In the genomic region with DNA sequence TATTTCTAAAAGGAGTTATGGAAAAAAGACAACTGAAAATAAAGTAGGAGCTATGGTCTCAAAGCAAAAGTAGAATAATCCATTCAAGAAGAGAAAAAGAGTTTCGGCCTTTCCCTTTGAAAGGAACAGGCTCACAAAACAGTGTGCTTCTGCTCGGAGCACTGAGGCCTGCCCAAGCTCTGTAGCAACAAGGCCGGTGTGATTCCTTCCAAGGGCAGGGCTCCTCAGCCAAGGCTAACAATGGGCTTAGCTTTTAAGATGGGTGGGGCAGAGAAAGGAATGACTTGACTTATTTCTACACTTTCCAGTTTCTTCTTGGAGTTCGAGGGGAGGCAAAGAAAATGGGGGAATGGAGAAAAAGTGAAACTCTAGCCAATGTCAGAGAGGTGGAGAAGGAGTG, we compare ENCODE assay signal across 26 mouse cellular contexts.
A peak's percentile ranks its signal among the peaks of the same experiment; 100 is the strongest.
DNase-seq lines count a peak whose midpoint lies in the region; ATAC-seq and TF ChIP-seq lines count a peak whose summit lies in the region.
"Had no signal": no experiment of that assay in that cellular context is flagged by ENCODE, and none has a peak within 500 bp of the region (broad histone marks: within the 10 kb centered on the region; RNA-seq: fewer than 3 reads in every experiment).

No protein-coding gene starts in this region.

- H3K27me3 ChIP-seq in intestine, embryonic 16.5 days (replicated peaks; ENCODE audit: control insufficient read depth, insufficient read depth, low read length): no peaks in the 10 kb centered on the region
- H3K27me3 ChIP-seq: embryonic facial prominence, embryonic 13.5 days; embryonic facial prominence, embryonic 15.5 days; forebrain, embryonic 12.5 days had no signal

- peaks cover 3 to 5% of the 10 kb centered on the region in 2 experiments; a peak in 3 of 4 replicates for H3K4me1 ChIP-seq in ES-E14 (ENCODE audit: control insufficient read depth in 2 of 2, insufficient read depth in 2 of 2, low read length in 2 of 2, poor library complexity in 1 of 2)
- H3K4me1 ChIP-seq in intestine, embryonic 16.5 days (ENCODE audit: control insufficient read depth, insufficient read depth, low read length): no peaks in the 10 kb centered on the region
- H3K4me1 ChIP-seq: embryonic facial prominence, embryonic 15.5 days had no signal

- no peak overlapping the region for H3K9ac ChIP-seq in ES-E14 (ENCODE audit: insufficient read depth, low read depth, low read length, poor library complexity, severe bottlenecking)
- no peak overlapping the region for H3K9ac ChIP-seq in intestine, embryonic 16.5 days (ENCODE audit: low read depth, low read length)
- H3K9ac ChIP-seq: embryonic facial prominence, embryonic 13.5 days; embryonic facial prominence, embryonic 15.5 days; forebrain, embryonic 12.5 days had no signal

- in situ Hi-C loops in ES-E14 (cut with MboI; ENCODE audit: low sequenced_read_pairs in 2 of 2, unreplicated experiment in 2 of 2): no loop called here

- ATAC-seq in intestine, embryonic 16.5 days: no peak
- ATAC-seq: activated CD4-positive, CD25-positive, alpha-beta regulatory T cell, adult 4 months; CD4-positive, CD25-positive, alpha-beta regulatory T cell, adult 4 months; forebrain, embryonic 14.5 days; forebrain, embryonic 16.5 days had no signal

- no peak overlapping the region for H3K4me2 ChIP-seq in intestine, embryonic 16.5 days (ENCODE audit: low read depth, low read length)
- H3K4me2 ChIP-seq: embryonic facial prominence, embryonic 13.5 days; embryonic facial prominence, embryonic 15.5 days; forebrain, embryonic 12.5 days had no signal

- 86% methylated on average over 4 of the region's 4 CpGs for WGBS in intestine, embryonic 16.5 days

- DNase-seq in heart, adult 11 months: peak; percentile 19
- DNase-seq in heart, adult 18-20 months: no peak
- DNase-seq in ES-E14 (ENCODE audit: low read depth, low spot score) (peak; percentile 30), WW6 (ENCODE audit: low read depth, low spot score) (peak; percentile 16)
- DNase-seq in gastrocnemius, postnatal 14 days: no peak
- DNase-seq in thymus, postnatal 0 days (ENCODE audit: low spot score): no peak
- DNase-seq: adrenal gland, adult 8-10 months; adrenal gland, postnatal 14 days; adrenal gland, postnatal 36 days; B cell, adult 2 months; cerebellum, adult 18-20 months; cerebellum, adult 8-10 months; cerebellum, adult 9-11 months; cerebellum, postnatal 14 days; cerebellum, postnatal 36 days; embryo, embryonic 11 days had no signal

- H3K9me3 ChIP-seq in ES-E14 (ENCODE audit: control insufficient read depth, insufficient read depth, low read depth, low read length): no peaks in the 10 kb centered on the region
- H3K9me3 ChIP-seq in intestine, embryonic 16.5 days (ENCODE audit: control insufficient read depth, low read length): no peaks in the 10 kb centered on the region
- H3K9me3 ChIP-seq: embryonic facial prominence, embryonic 13.5 days; embryonic facial prominence, embryonic 15.5 days; forebrain, embryonic 10.5 days; forebrain, embryonic 12.5 days had no signal

- intact Hi-C loops in gastrocnemius, postnatal 14 days (cut with DNase I; ENCODE audit: low total_unique reads): no loop called here

- no peak overlapping the region for H3K27ac ChIP-seq in ES-E14 (ENCODE audit: insufficient read depth, low read depth, low read length, poor library complexity, severe bottlenecking)
- no peak overlapping the region for H3K27ac ChIP-seq in intestine, embryonic 16.5 days (ENCODE audit: low read length)
- H3K27ac ChIP-seq: embryonic facial prominence, embryonic 13.5 days; embryonic facial prominence, embryonic 15.5 days; forebrain, embryonic 10.5 days; forebrain, embryonic 12.5 days had no signal

- H3K4me3 ChIP-seq in ES-E14 (ENCODE audit: insufficient read depth in 1 of 2, low read depth in 1 of 2, low read length in 2 of 2, poor library complexity in 1 of 2, severe bottlenecking in 1 of 2): no peak overlapping the region
- H3K4me3 ChIP-seq in intestine, embryonic 16.5 days (ENCODE audit: low read length): no peak overlapping the region
- H3K4me3 ChIP-seq: embryonic facial prominence, embryonic 13.5 days; embryonic facial prominence, embryonic 15.5 days; erythroblast, embryonic 14.5 days; forebrain, embryonic 10.5 days; forebrain, embryonic 12.5 days had no signal

- no peaks in the 10 kb centered on the region for H3K36me3 ChIP-seq in ES-E14 (ENCODE audit: control insufficient read depth, insufficient read depth, low read length, poor library complexity, severe bottlenecking)
- H3K36me3 ChIP-seq in intestine, embryonic 16.5 days (ENCODE audit: control insufficient read depth, insufficient read depth, low read length): no peaks in the 10 kb centered on the region
- H3K36me3 ChIP-seq: embryonic facial prominence, embryonic 13.5 days; embryonic facial prominence, embryonic 15.5 days; forebrain, embryonic 10.5 days; forebrain, embryonic 12.5 days had no signal

TF ChIP-seq in ES-E14, 5 proteins besides CTCF, POLR2A, EP300 and RAD21:
- TF ChIP-seq MAFK (IDR thresholded peaks at IDR 0.05; ENCODE audit: insufficient read depth, low read depth, low read length) (no peak), ZC3H11A (IDR thresholded peaks at IDR 0.05; ENCODE audit: borderline replicate concordance, low read depth, low read length) (no peak), ZNF384 (IDR thresholded peaks at IDR 0.05; ENCODE audit: low read depth, low read length) (no peak), CHD2 (IDR thresholded peaks at IDR 0.05; ENCODE audit: low read depth, low read length) (no peak), HCFC1 (IDR thresholded peaks at IDR 0.05; ENCODE audit: borderline replicate concordance, insufficient read depth, low read length) (no peak)

Comparison
In these comparisons a context has a peak if more than half of its experiments do, and no peak if none do; other contexts are left out.
1. DNase-seq: peak in heart, adult 11 months (single experiment), ES-E14 (single experiment) and WW6 (single experiment); none in heart, adult 18-20 months (0 of 2), gastrocnemius, postnatal 14 days (single experiment) and thymus, postnatal 0 days (single experiment).